Mouse (Mus musculus): ENCODE measurements around the gene Cdk9.

DNA sequence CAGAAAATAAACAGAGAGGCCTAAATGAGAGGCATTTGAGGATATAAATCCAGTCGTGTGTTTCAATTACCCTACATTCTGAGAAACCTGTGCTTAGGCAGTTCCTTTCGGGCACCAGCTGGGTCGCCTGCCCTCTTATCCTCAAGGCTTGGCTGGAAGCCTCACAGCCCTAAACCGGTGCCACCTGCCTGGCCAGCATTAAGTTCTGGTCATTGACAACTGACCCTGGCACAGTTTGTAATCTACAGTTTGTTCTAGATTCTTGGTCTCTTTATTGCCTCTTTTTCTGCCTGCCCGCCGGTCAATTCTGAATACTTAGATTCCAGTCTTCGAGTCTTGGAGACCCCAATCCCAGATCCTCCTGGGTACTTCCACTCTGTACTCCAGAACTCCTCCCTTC, 19.6 kb downstream of the Cdk9 start:
- TF ChIP-seq CTCF (conservative IDR thresholded peaks at IDR 0.05; ENCODE audit: low read length), result no peak
- TF ChIP-seq POU5F1 (IDR thresholded peaks at IDR 0.05; ENCODE audit: borderline replicate concordance, low read length), result no peak

Data from E14TG2a.4 (cell line).